Mouse (Mus musculus): ENCODE measurements around the gene Gpkow. TPM values are rescaled to one million over a fixed set of nuclear protein-coding genes. Genes with fewer than 3 reads are reported as not detected.
A peak's percentile ranks its signal among the peaks of the same experiment; 100 is the strongest.
"Not testable (repeated sequence)": the region's sequence is repeated elsewhere in the genome, so short reads cannot be mapped to it uniquely, and the experiment has no call there.

Gene Gpkow
- polyA plus RNA-seq, 1 experiment from 2014 or later = 48.4 TPM

DNA sequence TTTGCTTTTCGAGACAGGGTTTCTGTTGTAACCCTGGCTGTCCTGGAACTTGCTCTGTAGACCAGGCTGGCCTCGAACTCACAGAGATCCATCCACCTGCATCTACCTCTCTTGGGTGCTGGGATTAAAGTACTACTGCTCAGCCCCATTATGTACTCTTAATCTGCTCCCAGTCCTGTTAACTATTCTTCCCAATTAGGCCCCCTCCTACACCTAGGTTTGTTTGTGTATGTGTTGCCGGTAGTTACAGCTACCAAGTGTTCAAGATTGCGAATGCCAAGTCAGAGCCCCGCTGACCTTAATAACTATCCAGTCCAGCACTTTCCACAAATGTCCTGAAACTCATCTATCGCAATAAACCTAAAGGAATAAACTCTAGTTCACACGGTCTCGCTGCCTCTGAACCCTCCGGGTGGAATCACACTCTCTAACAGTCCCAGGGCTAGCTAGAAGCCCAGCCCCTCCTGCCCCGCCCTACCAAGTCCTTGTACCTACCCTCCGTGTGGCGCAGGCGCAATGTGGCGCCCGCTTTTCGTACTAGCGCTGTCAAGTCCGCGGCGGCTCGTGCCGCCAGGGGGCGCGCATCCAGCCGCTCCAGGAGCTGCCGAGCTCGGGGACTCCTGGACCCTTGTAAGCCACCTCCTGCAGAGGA, 17.4 kb upstream of the Gpkow start:
- ATAC-seq (ENCODE audit: insufficient read depth, low FRiP score, low TSS enrichment) = peak; percentile 86
- H3K27me3 ChIP-seq (ENCODE audit: control insufficient read depth, insufficient read depth, low read length) = no peaks in the 10 kb centered on the region
- 18% methylated on average over 27 of the region's 27 CpGs for WGBS
- H3K4me2 ChIP-seq (ENCODE audit: low read depth) = peak overlapping the region; percentile 36
- peak overlapping the region; percentile 15; the same call in 1 of the 2 replicates for H3K4me3 ChIP-seq (ENCODE audit: low read depth, low read length)
- peak; percentile 93 for DNase-seq (ENCODE audit: low spot score)
- no peaks in the 10 kb centered on the region for H3K9me3 ChIP-seq (ENCODE audit: control insufficient read depth, low read length)
- no peaks in the 10 kb centered on the region for H3K36me3 ChIP-seq (ENCODE audit: control insufficient read depth, insufficient read depth, low read length)
- no peak overlapping the region for H3K27ac ChIP-seq (ENCODE audit: low read depth, low read length)
- no peaks in the 10 kb centered on the region for H3K4me1 ChIP-seq (ENCODE audit: control insufficient read depth, insufficient read depth, low read length)
- no peak overlapping the region for H3K9ac ChIP-seq (ENCODE audit: low read length)

DNA sequence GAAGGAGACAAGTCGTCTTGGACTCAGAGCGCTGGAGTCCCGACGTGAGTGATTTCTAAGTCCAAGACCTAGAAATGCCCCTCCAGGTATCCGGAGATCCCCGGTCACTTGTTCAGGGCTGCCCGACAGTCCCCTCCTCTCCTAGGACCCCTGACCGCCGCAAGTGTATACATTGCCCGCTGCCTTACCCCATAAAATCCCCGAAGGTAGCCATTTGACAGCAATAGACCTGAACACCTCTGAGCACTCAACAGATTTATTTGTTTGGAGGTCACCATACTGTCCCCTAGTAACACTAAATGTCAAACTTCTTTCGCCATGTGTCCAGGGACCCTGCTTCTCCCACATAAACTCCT, 16.9 kb upstream of the Gpkow start:
- peak; percentile 45; the same call in 1 of the 2 replicates for ATAC-seq (ENCODE audit: insufficient read depth, low FRiP score, low TSS enrichment)
- Histone ChIP-seq H3K9ac (ENCODE audit: low read length) (no peak overlapping the region), H3K36me3 (ENCODE audit: control insufficient read depth, insufficient read depth, low read length) (no peaks in the 10 kb centered on the region), H3K27me3 (ENCODE audit: control insufficient read depth, insufficient read depth, low read length) (no peaks in the 10 kb centered on the region), H3K4me3 (ENCODE audit: low read depth, low read length) (peak overlapping the region; percentile 15; the same call in 1 of the 2 replicates), H3K27ac (ENCODE audit: low read depth, low read length) (no peak overlapping the region), H3K4me2 (ENCODE audit: low read depth) (peak overlapping the region; percentile 36), H3K4me1 (ENCODE audit: control insufficient read depth, insufficient read depth, low read length) (no peaks in the 10 kb centered on the region), H3K9me3 (ENCODE audit: control insufficient read depth, low read length) (no peaks in the 10 kb centered on the region)
- WGBS = 20% methylated on average over 9 of the region's 12 CpGs
- no peak for DNase-seq (ENCODE audit: low spot score)

DNA sequence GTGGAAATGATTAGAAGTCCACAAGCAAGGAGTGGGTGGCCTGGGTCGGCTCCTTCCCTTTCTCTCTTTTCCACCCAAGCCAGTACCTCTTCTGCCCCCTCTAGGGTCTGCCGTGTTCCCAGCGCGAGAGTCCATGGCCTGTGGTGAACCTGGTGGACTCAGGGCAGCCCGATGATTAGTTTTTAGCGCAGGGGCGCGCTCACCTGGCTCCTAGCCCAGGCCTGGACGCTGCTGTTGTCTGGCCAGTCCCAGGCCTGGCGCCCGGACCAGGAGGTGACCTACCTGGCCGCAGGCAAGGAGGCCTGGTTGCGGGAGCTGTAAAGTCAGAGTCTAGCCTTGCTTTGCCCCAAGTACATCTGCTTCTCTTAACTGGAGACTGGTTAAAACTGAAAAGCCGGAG, 16.1 kb upstream of the Gpkow start, which contains the start of gene Magix:
Gene Magix (minus strand): TSS at position 388 of the 400 bp plus-strand sequence.
- no peaks in the 10 kb centered on the region for H3K27me3 ChIP-seq (ENCODE audit: control insufficient read depth, insufficient read depth, low read length)
- H3K27ac ChIP-seq (ENCODE audit: low read depth, low read length) = no peak within 1 kb of the TSS
- H3K4me2 ChIP-seq (ENCODE audit: low read depth) = peak within 1 kb of the TSS; percentile 36
- ATAC-seq (ENCODE audit: insufficient read depth, low FRiP score, low TSS enrichment) (no peak), DNase-seq (ENCODE audit: low spot score) (no peak)
- peak within 1 kb of the TSS; percentile 15; the same call in 1 of the 2 replicates for H3K4me3 ChIP-seq (ENCODE audit: low read depth, low read length)
- WGBS = 78% methylated on average over 14 of the region's 14 CpGs
- H3K9ac ChIP-seq (ENCODE audit: low read length) = no peak within 1 kb of the TSS
- H3K4me1 ChIP-seq (ENCODE audit: control insufficient read depth, insufficient read depth, low read length) = no peaks in the 10 kb centered on the region
- no peaks in the 10 kb centered on the region for H3K36me3 ChIP-seq (ENCODE audit: control insufficient read depth, insufficient read depth, low read length)
- no peaks in the 10 kb centered on the region for H3K9me3 ChIP-seq (ENCODE audit: control insufficient read depth, low read length)

DNA sequence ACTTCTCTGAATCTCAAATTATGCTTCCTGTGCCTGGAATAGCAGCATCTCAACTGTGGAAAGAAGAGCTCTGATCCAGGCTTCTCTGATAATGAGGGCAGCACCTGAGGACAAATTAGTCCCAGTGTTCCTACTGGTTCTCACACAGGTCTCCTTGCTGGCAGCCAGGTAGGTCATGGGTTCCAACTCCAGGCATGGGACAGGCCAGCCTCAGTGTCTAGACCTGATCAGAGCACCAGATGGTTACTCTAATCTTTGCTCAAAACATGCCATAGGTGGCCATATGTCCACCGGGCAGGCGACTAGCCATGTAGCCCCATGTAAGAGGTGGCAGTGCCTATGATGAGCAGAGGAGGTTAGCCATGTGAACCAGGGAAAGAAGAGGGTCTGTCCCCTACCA, 8.6 kb upstream of the Gpkow start:
- no peaks in the 10 kb centered on the region for H3K27me3 ChIP-seq (ENCODE audit: control insufficient read depth, insufficient read depth, low read length)
- no peaks in the 10 kb centered on the region for H3K4me1 ChIP-seq (ENCODE audit: control insufficient read depth, insufficient read depth, low read length)
- WGBS = 84% methylated on average over 2 of the region's 2 CpGs
- ATAC-seq (ENCODE audit: insufficient read depth, low FRiP score, low TSS enrichment) (no peak), DNase-seq (ENCODE audit: low spot score) (no peak)
- no peak overlapping the region for H3K4me2 ChIP-seq (ENCODE audit: low read depth)
- no peaks in the 10 kb centered on the region for H3K9me3 ChIP-seq (ENCODE audit: control insufficient read depth, low read length)
- no peaks in the 10 kb centered on the region for H3K36me3 ChIP-seq (ENCODE audit: control insufficient read depth, insufficient read depth, low read length)
- no peak overlapping the region for H3K4me3 ChIP-seq (ENCODE audit: low read depth, low read length)
- H3K27ac ChIP-seq (ENCODE audit: low read depth, low read length) = no peak overlapping the region
- H3K9ac ChIP-seq (ENCODE audit: low read length) = no peak overlapping the region

GRCm38 (mm10) chrX:7690486-7690885, 6.4 kb upstream of the Gpkow start:
- Histone ChIP-seq H3K4me2 (ENCODE audit: low read depth) (no peak overlapping the region), H3K9me3 (ENCODE audit: control insufficient read depth, low read length) (no peaks in the 10 kb centered on the region), H3K4me3 (ENCODE audit: low read depth, low read length) (no peak overlapping the region), H3K4me1 (ENCODE audit: control insufficient read depth, insufficient read depth, low read length) (no peaks in the 10 kb centered on the region), H3K9ac (ENCODE audit: low read length) (no peak overlapping the region), H3K27ac (ENCODE audit: low read depth, low read length) (no peak overlapping the region), H3K27me3 (ENCODE audit: control insufficient read depth, insufficient read depth, low read length) (no peaks in the 10 kb centered on the region), H3K36me3 (ENCODE audit: control insufficient read depth, insufficient read depth, low read length) (no peaks in the 10 kb centered on the region)
- ATAC-seq (ENCODE audit: insufficient read depth, low FRiP score, low TSS enrichment) (no peak), DNase-seq (ENCODE audit: low spot score) (no peak)
- WGBS = 75% methylated on average over 3 of the region's 3 CpGs

DNA sequence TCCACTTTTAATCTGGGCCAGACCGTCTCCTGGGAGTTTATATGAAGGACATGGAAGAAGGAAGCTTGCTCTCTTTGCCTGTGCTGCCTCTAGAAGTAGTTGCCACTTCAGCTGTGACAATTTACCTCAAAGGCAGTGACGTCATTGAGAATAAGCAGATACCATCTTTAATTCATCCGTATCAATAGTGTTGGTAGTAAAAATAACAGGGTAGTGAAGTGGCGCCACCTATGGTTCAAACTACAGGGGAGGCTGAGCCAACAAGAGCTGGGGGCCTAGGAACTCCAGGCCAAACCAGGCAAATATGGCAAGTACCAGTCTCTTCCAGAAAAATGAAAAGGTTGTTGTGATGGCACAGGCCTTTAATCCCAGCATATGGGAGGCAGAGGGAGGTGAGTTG, 4.1 kb upstream of the Gpkow start:
- Histone ChIP-seq H3K4me3 (ENCODE audit: low read depth, low read length) (no peak overlapping the region), H3K27me3 (ENCODE audit: control insufficient read depth, insufficient read depth, low read length) (no peaks in the 10 kb centered on the region), H3K4me2 (ENCODE audit: low read depth) (no peak overlapping the region), H3K9ac (ENCODE audit: low read length) (no peak overlapping the region), H3K9me3 (ENCODE audit: control insufficient read depth, low read length) (no peaks in the 10 kb centered on the region), H3K4me1 (ENCODE audit: control insufficient read depth, insufficient read depth, low read length) (no peaks in the 10 kb centered on the region), H3K36me3 (ENCODE audit: control insufficient read depth, insufficient read depth, low read length) (no peaks in the 10 kb centered on the region), H3K27ac (ENCODE audit: low read depth, low read length) (no peak overlapping the region)
- 45% methylated on average over 4 of the region's 4 CpGs for WGBS
- no peak for ATAC-seq (ENCODE audit: insufficient read depth, low FRiP score, low TSS enrichment)
- peak; percentile 17 for DNase-seq (ENCODE audit: low spot score)

DNA sequence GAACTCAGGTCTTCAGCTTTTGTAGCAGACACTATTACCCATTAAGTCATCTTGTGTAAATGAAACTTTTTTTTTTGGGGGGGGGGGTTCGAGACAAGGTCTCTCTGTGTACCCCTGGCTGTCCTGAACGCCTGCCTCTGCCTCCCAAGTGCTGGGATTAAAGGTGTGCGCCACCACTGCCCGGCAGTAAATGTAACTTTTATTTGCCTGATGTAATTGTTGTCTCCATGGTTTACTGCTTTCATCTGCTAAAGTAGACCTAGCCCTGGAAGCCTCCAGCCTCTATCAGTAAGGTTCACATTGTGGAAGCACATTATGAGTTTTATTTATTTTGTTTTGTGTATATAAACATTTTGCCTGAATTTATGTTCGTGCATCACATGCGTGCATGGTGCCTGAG, 411 bp upstream of the Gpkow start:
- Histone ChIP-seq H3K9ac (ENCODE audit: low read length) (no peak overlapping the region), H3K36me3 (ENCODE audit: control insufficient read depth, insufficient read depth, low read length) (no peaks in the 10 kb centered on the region), H3K4me3 (ENCODE audit: low read depth, low read length) (no peak overlapping the region), H3K27me3 (ENCODE audit: control insufficient read depth, insufficient read depth, low read length) (no peaks in the 10 kb centered on the region), H3K4me2 (ENCODE audit: low read depth) (0 out of 2 replicates have a peak overlapping the region, but pooled peaks have one; percentile 22), H3K4me1 (ENCODE audit: control insufficient read depth, insufficient read depth, low read length) (no peaks in the 10 kb centered on the region), H3K9me3 (ENCODE audit: control insufficient read depth, low read length) (no peaks in the 10 kb centered on the region), H3K27ac (ENCODE audit: low read depth, low read length) (no peak overlapping the region)
- WGBS = 46% methylated on average over 6 of the region's 6 CpGs
- ATAC-seq (ENCODE audit: insufficient read depth, low FRiP score, low TSS enrichment) (peak; percentile 54), DNase-seq (ENCODE audit: low spot score) (no peak)

DNA sequence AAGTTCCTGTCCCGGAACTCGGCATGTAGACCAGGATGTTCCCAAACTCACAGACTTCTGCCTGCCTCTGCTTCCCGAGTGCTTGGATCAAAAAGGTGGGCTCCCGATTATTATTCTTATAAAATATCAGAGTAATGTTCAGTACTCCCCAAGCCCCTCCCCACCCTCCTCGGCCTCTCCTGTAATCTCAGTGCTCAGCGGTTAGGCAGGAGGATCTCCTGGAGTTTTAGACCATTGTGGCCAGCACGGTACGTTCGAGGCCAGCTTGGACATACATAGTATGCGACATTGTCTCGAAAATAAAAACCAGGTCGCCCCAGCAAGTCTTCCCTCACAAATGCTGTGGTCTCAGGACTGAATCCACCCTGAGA, 16.8 kb downstream of the Gpkow start:
- H3K36me3 ChIP-seq (ENCODE audit: control insufficient read depth, insufficient read depth, low read length); ATAC-seq (ENCODE audit: insufficient read depth, low FRiP score, low TSS enrichment); H3K27me3 ChIP-seq (ENCODE audit: control insufficient read depth, insufficient read depth, low read length); H3K9ac ChIP-seq (ENCODE audit: low read length); DNase-seq (ENCODE audit: low spot score); H3K9me3 ChIP-seq (ENCODE audit: control insufficient read depth, low read length); H3K4me1 ChIP-seq (ENCODE audit: control insufficient read depth, insufficient read depth, low read length); H3K27ac ChIP-seq (ENCODE audit: low read depth, low read length): not testable (repeated sequence)
- WGBS = 32% methylated on average over 5 of the region's 12 CpGs
- peak overlapping the region; percentile 25 for H3K4me2 ChIP-seq (ENCODE audit: low read depth)
- peak overlapping the region; percentile 23; the same call in 1 of the 2 replicates for H3K4me3 ChIP-seq (ENCODE audit: low read depth, low read length)

- DNase-seq (ENCODE audit: low spot score) (peak; percentile 89), ATAC-seq (ENCODE audit: insufficient read depth, low FRiP score, low TSS enrichment) (peak; percentile 97)
- not testable (repeated sequence) for H3K36me3 ChIP-seq (ENCODE audit: control insufficient read depth, insufficient read depth, low read length); H3K9ac ChIP-seq (ENCODE audit: low read length); H3K27ac ChIP-seq (ENCODE audit: low read depth, low read length); H3K27me3 ChIP-seq (ENCODE audit: control insufficient read depth, insufficient read depth, low read length); H3K9me3 ChIP-seq (ENCODE audit: control insufficient read depth, low read length); H3K4me1 ChIP-seq (ENCODE audit: control insufficient read depth, insufficient read depth, low read length)
- WGBS = 16% methylated on average over 24 of the region's 60 CpGs
- H3K4me3 ChIP-seq (ENCODE audit: low read depth, low read length) = peak within 1 kb of the TSS; percentile 23; the same call in 1 of the 2 replicates
- H3K4me2 ChIP-seq (ENCODE audit: low read depth) = peak within 1 kb of the TSS; percentile 25
These were observed 17.4 kb downstream of the Gpkow start, which contains the start of gene Wdr45 for GRCm38 (mm10) chrX:7714135-7714899. TSS of gene Wdr45 (plus strand) at chrX:7714333.
